Mouse (Mus musculus) T-helper 1 cell (primary cell): Measurements from ENCODE around the gene Myh10.

Source experiments
- in situ Hi-C: fragments of 300-600 bp; cut with MboI, MseI; formaldehyde crosslinking; loops from one replicate; pipeline ENCODE4 v1.15.1; 2025; ENCODE audit warnings: high pct_unique_total_duplicates

The Myh10 gene

GRCm38 (mm10) chr11:68692693-68693446 lies 1.5 kb downstream of the Myh10 start:
- in situ Hi-C loops: no loop called here

GRCm38 (mm10) chr11:68693447-68694040 lies 2.2 kb downstream of the Myh10 start:
- in situ Hi-C loops: no loop called here

- in situ Hi-C loops: no loop called here
Observed at GRCm38 (mm10) chr11:68702370-68702769, 11.0 kb downstream of the Myh10 start.

- in situ Hi-C loops: no loop called here
Observed at GRCm38 (mm10) chr11:68703360-68703759, 12.0 kb downstream of the Myh10 start.

GRCm38 (mm10) chr11:68704258-68704657 lies 12.9 kb downstream of the Myh10 start:
- in situ Hi-C loops: no loop called here

- in situ Hi-C loops: no loop called here
Observed at GRCm38 (mm10) chr11:68704847-68705246, 13.5 kb downstream of the Myh10 start.

GRCm38 (mm10) chr11:68706524-68707429 lies 15.4 kb downstream of the Myh10 start:
- in situ Hi-C loops: no loop called here

GRCm38 (mm10) chr11:68707881-68708582 lies 16.7 kb downstream of the Myh10 start:
- in situ Hi-C loops: no loop called here

GRCm38 (mm10) chr11:68716167-68716566 lies 24.8 kb downstream of the Myh10 start:
- in situ Hi-C loops: no loop called here

GRCm38 (mm10) chr11:68717171-68717840 lies 25.9 kb downstream of the Myh10 start:
- in situ Hi-C loops: no loop called here

GRCm38 (mm10) chr11:68719096-68719648 lies 27.8 kb downstream of the Myh10 start:
- in situ Hi-C loops: no loop called here

GRCm38 (mm10) chr11:68719774-68720173 lies 28.4 kb downstream of the Myh10 start:
- in situ Hi-C loops: no loop called here

GRCm38 (mm10) chr11:68724117-68724516 lies 32.8 kb downstream of the Myh10 start:
- in situ Hi-C loops: no loop called here

GRCm38 (mm10) chr11:68728693-68729092 lies 37.3 kb downstream of the Myh10 start:
- in situ Hi-C loops: loop anchor here (25.0 kb wide), 1 partner anchor 1884 kb away; the partner anchor contains the start of genes 4930544D05Rik and Chrne

GRCm38 (mm10) chr11:68730792-68731191 lies 39.4 kb downstream of the Myh10 start:
- in situ Hi-C loops: loop anchor here (25.0 kb wide), 1 partner anchor 1882 kb away; the partner anchor contains the start of genes 4930544D05Rik and Chrne

- in situ Hi-C loops: loop anchor here (25.0 kb wide), 1 partner anchor 1880 kb away; the partner anchor contains the start of genes 4930544D05Rik and Chrne
Observed at GRCm38 (mm10) chr11:68732066-68732465, 40.7 kb downstream of the Myh10 start.

- in situ Hi-C loops: loop anchor here (25.0 kb wide), 1 partner anchor 1879 kb away; the partner anchor contains the start of genes 4930544D05Rik and Chrne
Observed at GRCm38 (mm10) chr11:68733401-68733800, 42.0 kb downstream of the Myh10 start.

- in situ Hi-C loops: loop anchor here (25.0 kb wide), 1 partner anchor 1873 kb away; the partner anchor contains the start of genes 4930544D05Rik and Chrne
Observed at GRCm38 (mm10) chr11:68739509-68739908, 48.1 kb downstream of the Myh10 start.

GRCm38 (mm10) chr11:68742658-68743057 lies 51.3 kb downstream of the Myh10 start:
- in situ Hi-C loops: loop anchor here (25.0 kb wide), 1 partner anchor 1870 kb away; the partner anchor contains the start of genes 4930544D05Rik and Chrne

GRCm38 (mm10) chr11:68744150-68744549 lies 52.8 kb downstream of the Myh10 start:
- in situ Hi-C loops: loop anchor here (25.0 kb wide), 1 partner anchor 1868 kb away; the partner anchor contains the start of genes 4930544D05Rik and Chrne
